Mouse (Mus musculus): ENCODE results near the gene Tnnt2. TPM values are rescaled to one million over a fixed set of nuclear protein-coding genes. Genes with fewer than 3 reads are reported as not detected.

Gene Tnnt2
- polyA plus RNA-seq, 1 experiment from 2014 or later = 1.1 TPM

DNA sequence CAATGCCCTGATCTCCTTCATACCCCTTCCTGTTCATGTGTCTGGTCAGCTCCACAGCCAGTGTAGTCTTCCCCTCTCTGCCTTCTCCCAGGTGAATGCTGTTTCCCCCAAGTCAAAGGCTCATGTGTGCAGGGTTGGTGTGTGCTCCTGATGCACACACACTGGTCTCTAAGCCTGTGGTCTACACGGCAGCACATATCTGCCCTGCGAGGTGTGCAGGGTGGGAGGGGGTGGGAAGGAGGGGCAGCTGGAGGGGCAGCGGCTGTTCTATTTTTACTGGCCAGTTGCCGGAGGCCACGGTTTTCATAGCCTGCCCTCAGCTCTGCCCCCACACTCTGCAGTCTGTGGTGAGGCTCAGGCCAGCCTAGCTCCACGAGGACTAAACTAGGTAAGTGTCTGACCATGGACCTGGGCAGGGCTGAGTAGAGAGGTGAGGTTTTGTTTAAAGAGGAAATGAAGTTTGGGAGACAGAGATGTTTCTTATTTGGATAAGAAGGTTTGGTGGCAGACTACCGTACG, 37.0 kb upstream of the Tnnt2 start:
- in situ Hi-C loops (cut with MboI; ENCODE audit: low pct_unique_long_range_greater_than_20kb) = no loop called here
- CTCF ChIA-PET = interaction anchor here (0.8 to 2.3 kb wide), 3 partner anchors 10 to 29 kb away, joined by 5 to 14 read pairs (median 5); no protein-coding TSS in a partner anchor
- no peaks in the 10 kb centered on the region for H3K27me3 ChIP-seq
- ATAC-seq (no peak), DNase-seq (ENCODE audit: low read depth, low spot score) (no peak)
- TF ChIP-seq CTCF (IDR thresholded peaks at IDR 0.05) = no peak
- POLR2A ChIA-PET = no interaction called here

- TF ChIP-seq CTCF (IDR thresholded peaks at IDR 0.05) = no peak
- CTCF ChIA-PET = interaction anchor here (1.4 to 5.0 kb wide), 5 partner anchors 10 to 29 kb away, joined by 5 to 27 read pairs (median 7); no protein-coding TSS in a partner anchor
- ATAC-seq = no peak
- POLR2A ChIA-PET = no interaction called here
- in situ Hi-C loops (cut with MboI; ENCODE audit: low pct_unique_long_range_greater_than_20kb) = no loop called here
- no peak for DNase-seq (ENCODE audit: low read depth, low spot score)
- no peaks in the 10 kb centered on the region for H3K27me3 ChIP-seq
Measured at GRCm38 (mm10) chr1:135800192-135800950, 35.8 kb upstream of the Tnnt2 start.

GRCm38 (mm10) chr1:135807546-135807945, 28.6 kb upstream of the Tnnt2 start:
- CTCF ChIA-PET = interaction anchor here (7.7 kb wide), 1 partner anchor 21 kb away, joined by 59 read pairs; no protein-coding TSS in a partner anchor
- no peak for DNase-seq (ENCODE audit: low read depth, low spot score)
- no peaks in the 10 kb centered on the region for H3K27me3 ChIP-seq
- no peak for TF ChIP-seq CTCF (IDR thresholded peaks at IDR 0.05)
- ATAC-seq = no peak
- POLR2A ChIA-PET = no interaction called here
- in situ Hi-C loops (cut with MboI; ENCODE audit: low pct_unique_long_range_greater_than_20kb) = no loop called here

GRCm38 (mm10) chr1:135810180-135810579, 26.0 kb upstream of the Tnnt2 start:
- TF ChIP-seq CTCF (IDR thresholded peaks at IDR 0.05) = no peak
- ChIA-PET CTCF (interaction anchor here (0.8 to 7.7 kb wide), 5 partner anchors 10 to 37 kb away, joined by 3 to 59 read pairs (median 6); no protein-coding TSS in a partner anchor), POLR2A (interaction anchor here (0.6 kb wide), 1 partner anchor 333 kb away, joined by 6 read pairs; no protein-coding TSS in a partner anchor)
- in situ Hi-C loops (cut with MboI; ENCODE audit: low pct_unique_long_range_greater_than_20kb) = no loop called here
- H3K27me3 ChIP-seq = no peaks in the 10 kb centered on the region
- ATAC-seq = no peak
- no peak for DNase-seq (ENCODE audit: low read depth, low spot score)

- H3K27me3 ChIP-seq = no peaks in the 10 kb centered on the region
- DNase-seq (ENCODE audit: low read depth, low spot score) (no peak), ATAC-seq (no peak)
- ChIA-PET POLR2A (interaction anchor here (1.0 to 1.3 kb wide), 2 partner anchors 12 to 22 kb away, joined by 3 to 4 read pairs; no protein-coding TSS in a partner anchor), CTCF (interaction anchor here (0.6 to 7.7 kb wide), 13 partner anchors 9 to 51 kb away, joined by 3 to 59 read pairs (median 3); no protein-coding TSS in a partner anchor)
- no peak for TF ChIP-seq CTCF (IDR thresholded peaks at IDR 0.05)
- in situ Hi-C loops (cut with MboI; ENCODE audit: low pct_unique_long_range_greater_than_20kb) = no loop called here
Measured at GRCm38 (mm10) chr1:135811016-135811646, 25.0 kb upstream of the Tnnt2 start.

- in situ Hi-C loops (cut with MboI; ENCODE audit: low pct_unique_long_range_greater_than_20kb) = no loop called here
- ChIA-PET POLR2A (interaction anchor here (1.3 to 3.2 kb wide), 2 partner anchors 10 to 11 kb away, joined by 4 to 14 read pairs; no protein-coding TSS in a partner anchor), CTCF (interaction anchor here (1.0 to 7.7 kb wide), 5 partner anchors 16 to 59 kb away, joined by 3 to 59 read pairs (median 3); no protein-coding TSS in a partner anchor)
- ATAC-seq = no peak
- no peak for DNase-seq (ENCODE audit: low read depth, low spot score)
- no peak for TF ChIP-seq CTCF (IDR thresholded peaks at IDR 0.05)
- H3K27me3 ChIP-seq = no peaks in the 10 kb centered on the region
Measured at GRCm38 (mm10) chr1:135812205-135812604, 23.9 kb upstream of the Tnnt2 start.

- ChIA-PET POLR2A (interaction anchor here (1.1 to 3.2 kb wide), 3 partner anchors 10 to 15 kb away, joined by 3 to 14 read pairs (median 8); no protein-coding TSS in a partner anchor), CTCF (interaction anchor here (0.8 to 7.7 kb wide), 7 partner anchors 12 to 60 kb away, joined by 3 to 59 read pairs (median 4); no protein-coding TSS in a partner anchor)
- in situ Hi-C loops (cut with MboI; ENCODE audit: low pct_unique_long_range_greater_than_20kb) = no loop called here
- no peak for DNase-seq (ENCODE audit: low read depth, low spot score)
- TF ChIP-seq CTCF (IDR thresholded peaks at IDR 0.05) = no peak
- no peaks in the 10 kb centered on the region for H3K27me3 ChIP-seq
- no peak for ATAC-seq
Measured at GRCm38 (mm10) chr1:135812618-135813017, 23.5 kb upstream of the Tnnt2 start.

DNA sequence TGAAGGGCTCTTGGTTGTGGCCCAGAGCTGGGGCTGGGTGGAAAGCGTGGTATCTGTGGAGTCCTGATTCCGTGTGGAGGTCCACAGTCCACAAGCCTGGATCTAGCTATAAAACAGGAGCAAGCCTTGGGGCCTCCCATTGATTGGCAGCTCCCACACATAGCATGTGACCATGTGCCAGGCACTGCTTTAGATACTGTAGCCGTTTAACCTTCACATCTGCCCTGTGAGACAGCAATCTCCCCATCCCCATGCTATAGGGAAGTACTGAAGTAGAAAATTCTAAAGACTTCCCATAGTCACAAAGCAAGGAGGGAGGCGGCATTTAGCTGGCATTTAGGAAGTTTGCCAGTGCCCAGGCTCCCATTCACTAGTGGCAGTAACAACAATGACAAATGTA, 23.1 kb upstream of the Tnnt2 start:
- ATAC-seq (no peak), DNase-seq (ENCODE audit: low read depth, low spot score) (no peak)
- CTCF ChIA-PET = interaction anchor here (0.8 to 7.7 kb wide), 7 partner anchors 11 to 60 kb away, joined by 3 to 59 read pairs (median 4); no protein-coding TSS in a partner anchor
- POLR2A ChIA-PET = interaction anchor here (1.1 to 3.2 kb wide), 3 partner anchors 9 to 15 kb away, joined by 3 to 14 read pairs (median 8); no protein-coding TSS in a partner anchor
- TF ChIP-seq CTCF (IDR thresholded peaks at IDR 0.05) = no peak
- in situ Hi-C loops (cut with MboI; ENCODE audit: low pct_unique_long_range_greater_than_20kb) = no loop called here
- no peaks in the 10 kb centered on the region for H3K27me3 ChIP-seq

DNA sequence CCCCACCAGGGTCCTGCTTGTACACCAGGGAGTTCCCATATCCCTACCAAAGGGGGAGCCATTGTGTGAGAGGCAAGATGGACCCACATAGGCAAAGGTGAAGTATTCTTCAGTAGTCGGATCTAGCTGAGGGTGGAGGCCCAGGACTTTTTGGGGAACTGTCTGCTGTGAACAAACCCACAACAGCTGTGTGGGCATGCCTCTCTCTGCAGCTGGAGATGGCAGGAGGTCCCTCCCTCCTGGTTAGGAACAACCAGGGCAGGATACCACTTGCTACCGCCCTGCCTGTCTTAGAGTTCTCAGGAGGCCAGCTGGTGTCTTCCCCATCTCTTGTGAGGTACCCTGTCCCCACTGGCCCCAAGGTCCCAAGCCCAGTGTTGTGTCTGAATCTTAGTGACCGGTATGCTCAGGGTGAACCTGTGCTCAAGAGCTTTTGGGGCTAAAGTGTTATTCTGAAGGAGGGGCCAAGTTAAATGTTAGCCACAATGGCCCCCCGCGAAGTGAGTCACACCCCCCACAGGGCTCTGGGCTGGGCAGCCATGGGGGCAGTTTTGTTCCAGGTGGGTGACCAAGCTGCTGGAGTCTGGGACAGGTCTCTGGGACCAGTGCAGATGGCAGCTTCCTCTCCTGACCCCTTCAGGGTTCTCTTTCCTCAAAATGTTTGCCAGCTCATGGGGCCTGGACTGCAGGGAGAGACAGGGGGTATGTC, 22.3 kb upstream of the Tnnt2 start:
- CTCF ChIA-PET = interaction anchor here (0.8 to 7.7 kb wide), 4 partner anchors 10 to 34 kb away, joined by 4 to 59 read pairs (median 6); no protein-coding TSS in a partner anchor
- H3K27me3 ChIP-seq = no peaks in the 10 kb centered on the region
- DNase-seq (ENCODE audit: low read depth, low spot score) (no peak), ATAC-seq (peak; percentile 29)
- in situ Hi-C loops (cut with MboI; ENCODE audit: low pct_unique_long_range_greater_than_20kb) = no loop called here
- TF ChIP-seq CTCF (IDR thresholded peaks at IDR 0.05) = no peak
- POLR2A ChIA-PET = interaction anchor here (1.1 to 3.2 kb wide), 4 partner anchors 9 to 48 kb away, joined by 3 to 14 read pairs (median 6); no protein-coding TSS in a partner anchor
